Mouse (Mus musculus): ENCODE results near the gene Ppt2.
A peak's percentile ranks its signal among the peaks of the same experiment; 100 is the strongest.

The Ppt2 gene

DNA sequence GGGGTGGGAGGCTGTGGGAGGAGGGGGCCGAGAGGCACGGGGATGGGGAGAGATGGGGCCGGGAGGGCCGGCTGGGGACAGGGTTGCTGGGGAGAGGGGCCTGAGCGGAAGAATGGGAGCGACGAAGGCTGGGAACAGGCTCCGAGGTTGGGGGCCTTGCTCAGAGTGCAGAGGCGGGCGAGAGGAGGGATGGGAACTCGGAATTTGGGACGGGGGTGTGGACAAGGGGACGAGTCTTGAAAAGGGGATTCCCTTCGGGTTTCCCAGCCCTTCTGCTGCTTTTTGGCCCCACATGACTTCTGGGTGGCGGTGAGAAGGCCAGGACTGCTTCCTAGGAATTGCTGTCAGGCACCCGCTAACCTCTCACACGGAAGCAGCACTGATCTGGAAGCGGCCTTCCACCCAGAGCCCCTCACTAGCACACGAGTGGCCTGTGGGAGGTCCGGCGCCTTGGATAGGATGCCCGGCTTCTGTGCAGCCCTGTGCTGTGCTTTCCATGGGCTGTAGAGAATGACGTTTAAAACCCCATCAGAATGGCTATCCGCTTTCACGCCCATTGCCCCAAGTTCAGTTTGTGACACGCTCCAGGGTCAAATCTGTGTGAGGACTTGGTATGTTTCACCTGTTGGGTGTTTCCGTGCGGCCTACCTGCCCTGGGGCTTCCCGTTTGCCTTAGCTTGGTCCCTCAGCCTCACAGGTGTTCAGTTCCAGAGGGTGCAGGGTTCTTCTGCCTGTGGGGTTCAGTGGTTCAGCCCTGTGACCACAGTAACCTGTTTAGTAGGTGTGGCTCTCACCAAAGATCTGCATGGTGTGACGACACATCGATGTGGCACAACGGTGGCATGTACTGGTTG is 21.9 kb downstream of the Ppt2 start:
- no peak for DNase-seq (ENCODE audit: low read depth, low spot score)

DNA sequence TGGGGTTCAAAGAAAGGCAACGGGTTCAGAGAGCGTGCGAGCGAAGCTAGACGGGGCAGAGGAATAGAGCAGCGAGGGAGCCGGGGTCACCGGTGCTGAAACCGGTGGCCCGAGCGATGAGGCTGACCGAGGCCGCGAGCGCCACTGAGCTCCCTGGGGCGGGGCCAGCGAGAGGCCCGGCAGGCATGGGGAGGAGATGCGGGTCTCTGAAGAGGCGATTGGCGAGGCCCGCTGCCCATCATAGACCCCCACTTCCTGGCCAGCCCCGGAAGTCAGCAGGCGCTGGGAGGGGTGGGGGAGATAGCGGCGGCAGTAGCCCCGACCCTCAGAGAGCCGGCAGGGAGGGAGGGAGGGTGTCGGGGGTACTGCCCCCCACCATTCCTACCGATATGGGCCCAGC is 22.7 kb downstream of the Ppt2 start:
- DNase-seq (ENCODE audit: low read depth, low spot score): peak; percentile 96

DNA sequence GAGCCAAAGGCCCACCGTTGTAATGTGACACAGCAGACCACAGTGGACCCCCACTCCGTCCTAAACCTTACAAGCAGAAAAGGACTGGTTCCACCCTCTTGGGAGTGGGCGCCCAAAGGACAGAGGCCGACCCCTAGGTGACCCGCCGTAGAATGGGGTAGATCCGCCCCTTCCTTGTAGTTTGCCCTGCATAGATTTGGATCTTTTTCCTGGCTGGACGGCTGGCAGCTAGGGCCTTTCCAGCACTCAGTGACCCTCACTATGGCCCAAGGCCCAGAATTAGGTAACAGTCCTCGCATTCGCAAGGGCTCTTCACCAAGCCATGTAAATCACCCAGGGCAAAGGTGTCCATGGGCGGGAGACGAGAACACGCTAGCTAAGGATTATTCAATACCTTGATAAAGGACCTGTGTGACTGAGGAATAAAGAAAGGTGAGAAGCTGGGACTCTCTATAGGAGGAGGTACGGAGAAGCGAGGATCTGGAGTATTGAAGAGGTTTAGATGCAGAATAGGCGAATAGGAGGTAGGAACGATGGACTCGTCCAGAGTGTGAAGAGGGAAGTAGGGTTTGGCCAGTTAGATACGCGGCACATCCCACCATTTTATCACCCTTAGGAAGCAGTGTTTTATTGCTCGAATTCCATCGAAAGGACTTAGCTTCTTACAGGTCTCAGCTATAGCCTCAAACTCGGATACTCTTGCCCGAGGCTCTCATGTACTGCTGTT is 23.6 kb downstream of the Ppt2 start:
- no peak for DNase-seq (ENCODE audit: low read depth, low spot score)

DNA sequence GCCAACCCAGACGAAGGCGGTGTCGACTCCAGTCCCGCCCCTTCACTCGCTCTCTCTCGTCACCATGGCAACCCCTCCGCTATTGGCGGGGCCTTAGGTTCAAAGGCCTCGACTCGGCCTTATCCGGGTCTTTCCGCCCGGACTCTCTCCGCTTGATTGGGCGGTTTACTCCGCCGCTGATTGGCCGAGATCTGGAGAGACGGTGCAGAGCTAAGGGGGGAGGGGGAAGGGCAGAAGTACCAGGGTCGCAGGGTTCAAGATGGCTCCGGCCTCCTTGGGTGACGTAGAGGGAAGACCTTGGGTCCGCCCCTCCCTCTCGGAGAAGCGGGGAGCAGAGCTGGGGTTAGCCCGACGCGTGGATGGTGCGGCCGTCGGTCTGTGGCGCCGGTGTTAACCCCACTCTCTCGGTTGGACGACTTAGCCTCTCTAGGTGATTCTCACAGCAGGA is 24.2 kb downstream of the Ppt2 start, which contains the start of gene Agpat1:
TSS of gene Agpat1 (plus strand) at position 202 of the 448 bp plus-strand sequence.
- DNase-seq (ENCODE audit: low read depth, low spot score): peak; percentile 100

DNA sequence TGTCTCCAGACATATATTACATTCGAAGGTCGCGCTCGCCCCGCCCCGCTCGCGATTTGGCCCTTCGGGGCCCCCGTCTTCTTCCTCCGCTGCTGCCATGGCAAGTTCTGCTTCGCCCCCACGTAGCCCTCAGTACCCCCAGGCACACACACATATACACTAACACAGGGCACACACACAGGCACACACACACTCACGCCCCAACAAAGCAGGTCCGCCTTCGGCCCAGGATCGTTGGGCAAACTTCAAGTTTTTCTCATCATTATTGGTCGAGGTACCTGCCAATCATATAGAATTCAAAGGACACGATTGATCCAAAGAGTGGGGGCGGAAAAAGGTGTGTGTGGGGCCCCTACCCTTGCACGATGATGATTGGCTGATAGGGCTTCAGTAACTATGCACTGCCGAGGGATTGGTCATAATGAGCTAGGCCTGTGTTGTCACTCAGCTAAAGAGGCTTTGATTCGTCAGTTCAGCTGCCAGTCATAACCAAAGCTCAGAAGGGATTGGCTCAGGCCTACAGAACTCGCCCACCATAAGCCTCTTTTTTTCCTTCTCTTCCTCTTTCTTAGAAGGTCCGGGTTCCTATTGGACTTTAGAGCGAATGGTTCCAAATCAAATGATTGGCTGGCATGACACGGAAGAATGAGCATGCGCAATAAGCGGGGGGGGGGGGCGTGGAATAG is 24.8 kb downstream of the Ppt2 start, which contains the start of gene Rnf5:
TSS of gene Rnf5 (minus strand) at position 316 of the 686 bp plus-strand sequence.
- DNase-seq (ENCODE audit: low read depth, low spot score): peak; percentile 100

DNA sequence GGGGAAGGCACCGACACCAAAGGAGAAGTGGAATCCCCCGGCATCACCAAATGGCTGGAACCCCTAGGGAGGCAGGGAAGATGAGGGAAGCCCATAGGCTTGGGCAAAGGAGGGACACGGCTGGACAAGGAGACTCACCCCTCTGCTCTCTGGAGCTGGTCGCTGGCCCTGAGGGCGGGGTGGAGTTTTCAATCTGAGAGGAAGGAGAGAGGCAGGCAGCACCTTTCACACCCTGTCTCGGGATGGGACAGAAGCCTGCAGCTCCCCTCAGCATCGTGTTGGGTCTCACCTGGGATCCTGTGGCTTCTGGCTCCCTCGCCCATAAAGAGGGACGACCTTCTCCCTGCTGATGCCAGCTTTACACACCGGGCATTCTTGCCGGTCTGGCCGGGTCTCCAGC is 26.5 kb downstream of the Ppt2 start:
- DNase-seq (ENCODE audit: low read depth, low spot score): no peak

DNA sequence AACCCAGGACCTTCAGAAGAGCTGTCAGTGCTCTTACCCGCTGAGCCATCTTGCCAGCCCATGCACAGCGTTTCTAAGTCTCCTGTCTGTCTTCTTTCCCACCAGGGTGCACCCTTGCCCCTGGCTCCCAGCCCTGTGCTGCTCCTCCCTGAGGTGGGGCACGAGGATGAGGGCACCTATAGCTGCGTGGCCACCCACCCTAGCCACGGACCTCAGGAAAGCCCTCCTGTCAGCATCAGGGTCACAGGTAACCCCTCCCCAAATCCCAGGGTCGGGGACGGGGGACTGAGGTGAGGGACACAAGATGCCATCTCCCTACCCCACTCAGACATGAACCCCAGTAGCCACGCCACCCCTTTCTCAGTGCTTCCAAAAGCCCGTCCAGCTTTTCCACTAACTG is 28.4 kb downstream of the Ppt2 start:
- DNase-seq (ENCODE audit: low read depth, low spot score): no peak

DNA sequence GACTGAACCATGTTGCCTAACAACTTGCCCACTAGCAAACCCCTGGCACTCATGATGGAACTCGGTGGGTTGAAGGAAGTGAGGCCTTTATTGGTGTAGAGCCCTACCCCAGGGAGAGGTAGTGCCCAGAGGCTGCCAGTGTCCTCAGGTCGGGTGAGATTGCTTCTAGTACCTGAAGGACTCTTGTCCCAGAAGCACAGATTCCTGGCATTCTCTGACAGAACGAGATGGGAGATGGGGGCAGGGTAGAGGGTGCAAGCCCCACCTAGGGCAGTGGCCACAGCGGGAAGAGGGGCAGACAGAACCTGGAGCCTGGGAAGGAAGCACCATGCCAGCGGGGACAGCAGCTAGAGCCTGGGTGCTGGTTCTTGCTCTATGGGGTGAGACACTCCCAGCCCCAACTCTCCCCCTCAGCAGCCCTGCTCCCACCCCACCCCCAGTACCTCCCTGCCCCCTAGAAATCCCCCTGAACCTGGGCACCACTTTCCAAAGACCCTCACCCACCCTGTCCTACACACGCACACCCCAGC is 30.7 kb downstream of the Ppt2 start, which contains the start of gene Ager:
TSS of gene Ager (plus strand) at position 297 of the 530 bp plus-strand sequence.
- no peak for DNase-seq (ENCODE audit: low read depth, low spot score)

DNA sequence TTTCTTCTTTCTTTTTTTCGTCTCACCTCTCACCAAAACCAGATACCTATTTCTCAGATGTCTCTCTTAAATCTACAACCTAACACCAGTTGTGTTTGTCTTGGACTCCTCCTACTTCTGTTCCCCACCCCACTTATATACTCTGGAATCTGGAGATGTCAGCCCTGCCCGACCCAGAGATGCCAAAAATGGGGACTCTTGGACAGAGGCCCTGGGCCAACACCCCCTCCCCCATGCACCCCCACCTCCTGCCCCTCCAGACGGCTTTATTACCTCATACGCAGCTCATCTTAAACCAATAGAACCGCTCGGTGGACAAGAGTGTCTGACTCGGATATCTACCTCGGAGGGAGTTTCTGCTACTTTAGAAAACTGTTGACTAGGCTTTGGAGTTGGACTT is 32.2 kb downstream of the Ppt2 start:
- DNase-seq (ENCODE audit: low read depth, low spot score): no peak

DNA sequence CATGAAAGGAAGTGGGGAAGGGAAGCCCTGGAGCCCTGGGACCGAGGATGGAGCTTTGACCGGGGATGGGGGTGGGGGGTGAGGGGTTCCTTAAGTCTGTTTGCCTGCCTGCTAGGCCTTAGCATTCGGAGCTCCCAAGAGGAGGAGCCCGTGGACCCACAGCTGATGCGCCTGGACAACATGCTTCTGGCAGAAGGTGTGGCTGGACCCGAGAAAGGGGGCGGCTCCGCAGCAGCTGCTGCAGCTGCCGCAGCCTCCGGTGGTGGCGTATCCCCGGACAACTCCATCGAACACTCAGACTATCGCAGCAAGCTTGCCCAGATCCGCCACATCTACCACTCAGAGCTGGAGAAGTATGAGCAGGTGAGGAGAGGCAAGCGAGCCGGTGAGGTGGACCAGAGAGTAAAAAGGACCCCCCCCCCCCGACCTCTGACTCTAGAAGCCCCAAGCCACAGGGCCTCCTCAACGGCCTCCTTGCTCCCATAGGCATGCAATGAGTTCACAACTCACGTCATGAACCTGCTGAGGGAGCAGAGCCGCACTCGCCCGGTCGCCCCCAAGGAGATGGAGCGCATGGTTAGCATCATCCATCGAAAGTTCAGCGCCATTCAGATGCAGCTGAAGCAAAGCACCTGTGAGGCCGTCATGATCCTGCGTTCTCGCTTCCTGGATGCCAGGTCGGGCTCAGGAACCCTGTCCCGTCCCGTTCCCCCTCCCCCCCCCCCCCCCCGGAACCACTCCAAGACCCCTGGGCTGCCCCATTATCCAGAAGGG is 34.4 kb downstream of the Ppt2 start:
- peak; percentile 45 for DNase-seq (ENCODE audit: low read depth, low spot score)

DNA sequence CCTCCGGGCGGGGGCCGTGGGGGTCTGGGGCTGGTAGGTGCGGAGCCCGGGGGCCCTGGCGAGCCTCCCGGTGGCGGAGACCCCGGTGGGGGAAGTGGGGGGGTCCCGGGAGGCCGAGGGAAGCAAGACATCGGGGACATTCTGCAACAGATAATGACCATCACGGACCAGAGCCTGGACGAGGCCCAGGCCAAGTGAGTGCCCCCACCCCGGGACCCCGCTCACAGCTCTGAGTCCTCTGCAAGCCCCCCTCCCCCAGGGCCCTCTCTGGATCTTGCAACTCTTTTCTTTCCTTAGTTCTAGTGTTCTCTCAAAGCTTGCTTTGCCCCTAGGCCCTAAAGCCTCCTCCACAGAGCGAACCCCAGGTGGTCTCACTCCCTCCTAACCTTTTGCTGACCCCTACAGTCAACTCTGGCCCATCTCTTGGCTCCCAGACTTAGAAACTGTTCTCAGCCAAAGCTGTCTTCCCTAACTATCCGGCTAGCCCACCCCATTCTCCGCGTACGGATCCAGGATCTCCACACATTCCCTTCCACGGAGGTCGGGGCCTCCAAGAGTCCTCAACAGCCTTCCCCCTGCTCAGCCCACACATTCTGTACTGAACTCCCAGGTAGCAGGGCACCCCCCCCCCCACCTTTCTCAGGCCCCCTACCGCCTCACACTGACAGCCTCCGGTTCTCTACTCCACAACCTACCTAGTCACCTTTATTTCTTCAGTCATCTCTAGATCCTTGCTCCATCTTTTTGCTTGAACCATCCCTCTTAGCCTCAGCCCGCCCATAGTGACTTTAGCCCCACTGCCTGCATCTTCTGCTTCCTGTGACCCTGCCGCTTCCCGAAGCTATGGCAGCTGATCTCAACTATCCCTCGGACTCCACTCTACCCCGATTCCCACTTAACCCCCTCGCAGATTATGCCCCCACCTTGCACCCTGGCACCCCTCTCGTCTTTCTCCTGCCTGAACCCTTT is 35.4 kb downstream of the Ppt2 start:
- DNase-seq (ENCODE audit: low read depth, low spot score): peak; percentile 63

DNA sequence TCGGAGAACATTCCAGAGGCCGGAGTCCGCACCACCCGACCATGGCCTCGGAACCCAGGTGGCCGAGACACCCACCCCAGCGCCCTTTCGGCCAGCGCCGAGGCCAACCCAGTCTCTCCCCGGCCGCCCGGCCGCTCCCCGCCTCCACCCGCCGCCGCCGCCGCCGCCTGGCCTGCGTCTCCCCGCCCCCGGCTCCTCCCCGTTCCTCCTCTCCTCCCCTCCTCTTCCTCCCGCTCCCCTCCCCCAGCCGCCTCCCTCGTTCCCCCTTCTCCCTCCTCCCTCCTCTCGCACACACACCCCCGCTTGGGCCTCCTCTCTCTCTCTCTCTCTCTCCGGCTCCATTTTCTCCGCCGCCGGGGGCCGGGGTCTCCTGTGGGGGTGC is 36.3 kb downstream of the Ppt2 start:
- DNase-seq (ENCODE audit: low read depth, low spot score): peak; percentile 85

DNA sequence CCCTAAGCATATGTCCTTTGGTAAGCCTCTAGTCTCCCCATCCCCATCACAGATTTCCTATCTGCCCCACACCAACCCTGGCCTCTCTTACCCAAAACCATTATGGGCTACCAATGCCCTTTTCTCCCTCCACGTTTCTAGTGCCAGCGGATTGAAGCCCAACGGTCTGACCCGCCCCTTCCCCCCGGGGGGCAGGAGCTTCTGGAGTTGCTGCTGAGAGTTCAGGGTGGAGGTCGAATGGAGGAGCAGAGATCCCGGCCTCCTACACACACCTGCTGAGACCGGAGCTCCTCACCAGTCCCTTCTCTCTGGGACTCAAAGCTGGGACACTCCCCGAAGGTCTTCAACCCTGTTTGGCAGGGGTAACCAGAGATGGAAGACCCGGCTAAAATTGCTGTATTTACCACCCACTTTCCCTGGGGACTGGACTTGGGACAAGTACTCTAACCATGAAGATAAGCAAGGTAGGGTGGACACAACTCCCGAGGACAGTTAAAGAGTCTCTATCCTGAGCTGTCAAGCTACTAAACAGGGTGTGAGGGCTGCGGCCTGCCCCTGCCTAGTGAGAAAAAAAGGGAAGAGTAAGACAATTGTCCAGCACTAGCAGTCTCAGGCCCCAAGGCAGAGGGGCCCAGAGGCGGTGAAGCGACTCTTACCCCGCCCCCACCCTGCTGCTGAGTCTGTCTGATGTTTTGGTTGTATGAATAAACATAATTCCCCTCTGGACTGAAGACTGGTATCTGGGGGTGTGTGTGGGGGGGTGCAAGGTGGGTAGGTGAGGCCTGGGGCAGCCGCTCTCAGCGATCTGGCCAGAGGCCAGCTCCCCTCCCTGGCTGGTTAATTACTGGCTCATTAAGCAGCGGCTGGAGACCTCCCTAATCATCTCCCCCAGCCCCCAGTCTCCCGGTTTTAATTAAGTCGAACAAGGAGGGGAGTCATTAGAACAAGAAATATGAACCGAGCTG is 37.0 kb downstream of the Ppt2 start, which contains the start of gene Pbx2:
TSS of gene Pbx2 (plus strand) at position 238 of the 965 bp plus-strand sequence.
- DNase-seq (ENCODE audit: low read depth, low spot score): peak; percentile 68

DNA sequence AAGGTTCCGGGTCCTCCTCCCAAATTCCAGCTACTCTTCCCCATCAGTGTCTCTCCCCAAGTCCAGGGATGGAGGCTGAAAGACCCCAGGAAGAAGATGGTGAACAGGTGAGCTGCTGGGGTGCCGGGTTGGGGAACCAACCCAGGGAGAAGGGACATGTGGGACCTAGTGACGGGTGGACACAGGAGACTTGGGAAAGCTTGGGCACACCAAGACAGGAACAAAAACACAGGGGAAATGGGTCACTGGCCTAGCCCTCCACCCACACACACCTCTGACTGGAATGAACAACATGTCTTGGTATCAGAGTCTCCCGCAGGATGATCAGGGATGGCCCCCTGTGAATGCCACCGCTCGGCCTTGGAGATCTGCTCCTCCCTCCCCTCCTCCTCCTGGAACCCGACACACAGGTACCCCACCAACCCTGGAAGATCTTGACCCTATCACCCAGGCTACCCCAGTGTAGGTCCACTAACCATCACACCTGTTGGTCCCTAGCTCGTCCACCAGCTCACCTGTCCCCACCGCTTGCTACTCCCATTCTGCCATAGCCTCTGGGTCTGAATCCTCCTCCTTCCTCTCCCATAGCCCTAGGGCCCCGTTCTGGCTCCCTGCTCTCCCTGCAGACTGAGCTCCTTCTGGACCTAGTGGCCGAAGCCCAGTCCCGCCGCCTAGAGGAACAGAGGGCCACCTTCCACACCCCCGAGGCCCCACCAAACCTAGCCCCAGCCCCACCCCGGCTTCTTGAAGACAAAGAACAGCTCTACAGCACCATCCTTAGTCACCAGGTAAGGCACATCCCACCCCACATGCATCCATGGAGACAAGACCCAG is 37.9 kb downstream of the Ppt2 start:
- DNase-seq (ENCODE audit: low read depth, low spot score): no peak

DNA sequence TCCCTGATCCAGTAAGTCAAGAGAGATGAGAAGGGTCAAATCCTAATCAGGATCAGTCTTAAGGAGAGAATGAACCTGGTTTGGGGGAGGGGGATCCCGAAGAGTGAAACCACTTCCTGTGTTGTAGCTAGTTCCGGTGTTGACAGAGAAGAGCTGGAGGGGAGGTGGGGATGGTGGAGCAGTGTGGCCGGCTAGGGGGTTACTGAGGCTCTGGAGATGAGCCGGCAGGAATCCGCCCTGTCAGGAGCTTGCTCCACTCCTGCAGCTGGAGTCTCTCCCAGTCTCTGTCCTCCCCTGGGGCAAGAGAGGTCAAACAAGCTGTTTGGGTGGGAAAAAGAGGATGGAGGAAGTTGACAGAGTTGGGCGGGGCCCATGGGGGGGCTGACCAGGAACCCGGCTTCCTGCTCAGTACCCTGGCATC is 38.6 kb downstream of the Ppt2 start, which contains the start of gene Gpsm3:
TSS of gene Gpsm3 (plus strand) at position 126 of the 421 bp plus-strand sequence.
- peak; percentile 42 for DNase-seq (ENCODE audit: low read depth, low spot score)

DNA sequence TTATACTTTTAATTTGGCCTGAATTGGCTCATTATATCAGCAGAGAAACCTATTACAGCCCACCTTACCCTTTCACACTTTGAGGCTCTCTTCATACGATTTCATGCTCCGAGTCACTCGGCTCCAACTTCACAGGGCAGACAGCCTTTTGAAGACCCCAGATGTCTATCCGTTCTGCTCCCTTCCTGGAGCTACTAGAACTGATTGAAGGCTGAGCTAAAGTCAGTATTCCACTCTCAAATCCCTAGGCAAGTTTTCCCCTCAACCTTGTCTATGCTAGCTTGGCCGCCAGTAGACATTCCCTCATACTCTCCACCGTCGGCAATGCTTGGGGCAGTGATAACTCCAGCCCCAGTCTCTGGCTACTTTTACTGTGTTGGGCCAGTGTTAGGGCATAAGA is 39.1 kb downstream of the Ppt2 start:
- no peak for DNase-seq (ENCODE audit: low read depth, low spot score)

DNA sequence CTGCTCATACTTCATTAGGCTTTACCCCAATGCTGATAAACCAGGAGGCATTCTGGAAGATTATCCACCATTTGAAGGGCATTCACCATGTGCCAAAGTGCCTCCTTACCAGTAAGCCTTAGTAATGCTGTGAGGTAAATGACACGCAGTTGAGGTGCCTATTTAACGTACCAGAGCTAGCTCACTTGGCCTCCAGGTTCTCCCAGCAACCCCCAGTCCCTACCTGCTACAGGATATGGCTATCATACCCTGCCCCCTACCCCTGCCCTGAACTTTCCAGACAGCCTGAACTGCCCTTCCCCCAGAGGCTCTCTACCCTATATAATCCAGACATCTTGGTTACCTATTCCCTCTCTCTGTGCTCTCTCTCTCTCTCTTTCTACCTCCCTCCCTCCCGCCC is 39.5 kb downstream of the Ppt2 start:
- DNase-seq (ENCODE audit: low read depth, low spot score): no peak

Data from ZHBTc4 (cell line).